In the genomic region with DNA sequence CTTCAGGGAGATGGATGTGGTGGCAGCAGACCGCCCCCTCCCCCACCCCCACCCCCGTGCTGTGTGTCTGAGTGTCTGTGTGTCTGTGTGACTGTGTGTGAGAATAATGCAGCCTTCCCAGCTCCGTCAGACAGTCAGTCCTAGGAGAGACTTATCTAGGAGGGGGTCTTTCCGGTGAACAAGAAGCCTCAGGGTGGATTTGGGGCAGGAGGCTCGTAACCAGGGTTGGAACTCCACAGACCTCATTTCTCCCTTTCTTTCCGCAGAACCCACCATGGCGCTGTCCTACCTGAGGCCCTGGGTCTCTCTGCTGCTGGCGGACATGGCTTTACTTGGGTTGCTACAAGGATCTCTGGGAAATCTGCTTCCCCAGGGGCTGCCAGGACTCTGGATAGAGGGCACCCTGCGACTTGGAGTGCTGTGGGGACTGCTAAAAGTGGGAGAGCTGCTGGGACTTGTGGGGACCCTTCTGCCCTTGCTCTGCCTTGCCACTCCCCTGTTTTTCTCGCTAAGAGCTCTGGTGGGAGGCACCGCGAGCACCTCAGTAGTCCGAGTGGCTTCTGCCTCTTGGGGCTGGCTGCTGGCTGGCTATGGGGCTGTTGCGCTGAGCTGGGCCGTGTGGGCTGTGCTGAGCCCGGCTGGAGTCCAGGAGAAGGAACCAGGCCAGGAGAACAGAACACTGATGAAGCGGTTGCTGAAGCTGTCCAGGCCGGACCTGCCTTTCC, we compare ENCODE assay signal across 8 mouse cellular contexts. TPM values are rescaled to one million over a fixed set of nuclear protein-coding genes. Genes with fewer than 3 reads are reported as not detected.
DNase-seq lines count a peak whose midpoint lies in the region; ATAC-seq lines count a peak whose summit lies in the region.

No protein-coding gene starts in this region.

- H3K4me3 ChIP-seq in embryonic facial prominence, embryonic 11.5 days (ENCODE audit: low read depth, low read length) = peak overlapping the region; percentile 59
- peak overlapping the region; percentile 80 for H3K4me3 ChIP-seq in heart, embryonic 12.5 days
- peak overlapping the region; percentile 69 for H3K4me3 ChIP-seq in limb, embryonic 13.5 days
- peak overlapping the region; percentile 47 for H3K4me3 ChIP-seq in midbrain, embryonic 16.5 days (ENCODE audit: low read depth, low read length)

- no peaks in the 10 kb centered on the region for H3K36me3 ChIP-seq in embryonic facial prominence, embryonic 11.5 days (replicated peaks; ENCODE audit: control insufficient read depth, insufficient read depth, low read depth, low read length)
- H3K36me3 ChIP-seq in heart, embryonic 12.5 days = no peaks in the 10 kb centered on the region
- H3K36me3 ChIP-seq in limb, embryonic 13.5 days = no peaks in the 10 kb centered on the region
- H3K36me3 ChIP-seq in midbrain, embryonic 16.5 days (ENCODE audit: control insufficient read depth, insufficient read depth, low read length) = no peaks in the 10 kb centered on the region

- no peak for ATAC-seq in embryonic facial prominence, embryonic 11.5 days (replicated peaks; ENCODE audit: insufficient number of reproducible peaks, low FRiP score, low TSS enrichment, low read depth)
- no peak for ATAC-seq in heart, embryonic 12.5 days (ENCODE audit: insufficient number of reproducible peaks, low FRiP score)
- no peak for ATAC-seq in limb, embryonic 13.5 days (ENCODE audit: low FRiP score, low read depth)
- ATAC-seq in midbrain, embryonic 16.5 days = no peak

- 15% methylated on average over 18 of the region's 18 CpGs for WGBS in embryonic facial prominence, embryonic 11.5 days
- 13% methylated on average over 18 of the region's 18 CpGs for WGBS in heart, embryonic 12.5 days
- WGBS in limb, embryonic 13.5 days = 16% methylated on average over 18 of the region's 18 CpGs
- 14% methylated on average over 18 of the region's 18 CpGs for WGBS in midbrain, embryonic 16.5 days

- DNase-seq in spleen, postnatal 4 days (ENCODE audit: low spot score in 2 of 2) = peak; percentile 42 to 77
- no peak for DNase-seq in spleen, adult 12 weeks (ENCODE audit: low spot score)
- no peak for DNase-seq in embryonic facial prominence, embryonic 11.5 days (ENCODE audit: low spot score)
- no peak for DNase-seq in c-Kit-positive CD71-positive TER-119-positive erythroid progenitor cells, embryonic 14.5 days (ENCODE audit: low spot score)
- DNase-seq in layer of hippocampus, adult 9-10 months (ENCODE audit: low spot score) = no peak

- no peaks in the 10 kb centered on the region for H3K4me1 ChIP-seq in embryonic facial prominence, embryonic 11.5 days (ENCODE audit: control insufficient read depth, insufficient read depth, low read length)
- H3K4me1 ChIP-seq in heart, embryonic 12.5 days (replicated peaks) = peaks cover 11% of the 10 kb centered on the region
- H3K4me1 ChIP-seq in limb, embryonic 13.5 days = peaks cover 10% of the 10 kb centered on the region; the same call in 1 of the 2 replicates
- H3K4me1 ChIP-seq in midbrain, embryonic 16.5 days (ENCODE audit: control insufficient read depth, insufficient read depth, low read length) = peaks cover 4% of the 10 kb centered on the region

- no peak overlapping the region for H3K27ac ChIP-seq in embryonic facial prominence, embryonic 11.5 days (replicated peaks; ENCODE audit: low read depth, low read length)
- H3K27ac ChIP-seq in heart, embryonic 12.5 days (ENCODE audit: poor library complexity, severe bottlenecking) = no peak overlapping the region
- no peak overlapping the region for H3K27ac ChIP-seq in limb, embryonic 13.5 days
- no peak overlapping the region for H3K27ac ChIP-seq in midbrain, embryonic 16.5 days (ENCODE audit: low read length)

- H3K9me3 ChIP-seq in embryonic facial prominence, embryonic 11.5 days (replicated peaks; ENCODE audit: control insufficient read depth, low read length) = no peaks in the 10 kb centered on the region
- H3K9me3 ChIP-seq in heart, embryonic 12.5 days (replicated peaks) = peaks cover 6% of the 10 kb centered on the region; the same call in 1 of the 2 replicates
- H3K9me3 ChIP-seq in limb, embryonic 13.5 days = peaks cover 5% of the 10 kb centered on the region; the same call in 1 of the 2 replicates
- H3K9me3 ChIP-seq in midbrain, embryonic 16.5 days (replicated peaks; ENCODE audit: control insufficient read depth, low read length, poor library complexity, severe bottlenecking) = no peaks in the 10 kb centered on the region

- H3K27me3 ChIP-seq in embryonic facial prominence, embryonic 11.5 days (ENCODE audit: control insufficient read depth, insufficient read depth, low read length) = peaks cover 29% of the 10 kb centered on the region
- H3K27me3 ChIP-seq in heart, embryonic 12.5 days (replicated peaks) = peaks cover 80% of the 10 kb centered on the region
- H3K27me3 ChIP-seq in limb, embryonic 13.5 days = peaks cover 84% of the 10 kb centered on the region
- H3K27me3 ChIP-seq in midbrain, embryonic 16.5 days (ENCODE audit: control insufficient read depth, insufficient read depth, low read depth, low read length) = peaks cover 22% of the 10 kb centered on the region

- peak overlapping the region; percentile 59 for H3K4me2 ChIP-seq in embryonic facial prominence, embryonic 11.5 days (ENCODE audit: low read depth, low read length)
- H3K4me2 ChIP-seq in heart, embryonic 12.5 days = peak overlapping the region; percentile 97
- peak overlapping the region; percentile 86 for H3K4me2 ChIP-seq in limb, embryonic 13.5 days (replicated peaks)
- H3K4me2 ChIP-seq in midbrain, embryonic 16.5 days (ENCODE audit: low read length) = peak overlapping the region; percentile 72

- H3K9ac ChIP-seq in embryonic facial prominence, embryonic 11.5 days (replicated peaks; ENCODE audit: low read length) = peak overlapping the region; percentile 40
- peak overlapping the region; percentile 73 for H3K9ac ChIP-seq in heart, embryonic 12.5 days
- peak overlapping the region; percentile 76 for H3K9ac ChIP-seq in limb, embryonic 13.5 days
- peak overlapping the region; percentile 59; the same call in 1 of the 2 replicates for H3K9ac ChIP-seq in midbrain, embryonic 16.5 days (ENCODE audit: low read depth, low read length)

RNA-seq across cellular contexts. Expression of a gene that starts 1.9 kb away (rescaled TPM):
- polyA plus RNA-seq in embryonic facial prominence, embryonic 11.5 days (2014; fragmentation: Nextera tagmentation; extraction: Ambion mirVana) = 0.77 and 1.2 TPM in 2 replicates
- polyA plus RNA-seq in heart, embryonic 12.5 days (2016; fragmentation: Nextera tagmentation; extraction: Ambion mirVana) = 1.3 and 1.7 TPM in 2 replicates
- polyA plus RNA-seq in limb, embryonic 13.5 days (2015; fragmentation: Nextera tagmentation; extraction: Ambion mirVana) = 2.0 and 3.1 TPM in 2 replicates
- polyA plus RNA-seq in midbrain, embryonic 16.5 days (2015; fragmentation: Nextera tagmentation; extraction: Ambion mirVana) = 1.5 and 2.3 TPM in 2 replicates

RNA-seq across cellular contexts. Expression of a gene that starts 7.7 kb away (rescaled TPM):
- polyA plus RNA-seq in embryonic facial prominence, embryonic 11.5 days (2014; fragmentation: Nextera tagmentation; extraction: Ambion mirVana) = 1.7 and 2.1 TPM in 2 replicates
- 1.9 and 2.0 TPM in 2 replicates for polyA plus RNA-seq in heart, embryonic 12.5 days (2016; fragmentation: Nextera tagmentation; extraction: Ambion mirVana)
- polyA plus RNA-seq in limb, embryonic 13.5 days (2015; fragmentation: Nextera tagmentation; extraction: Ambion mirVana) = 5.5 and 5.6 TPM in 2 replicates
- polyA plus RNA-seq in midbrain, embryonic 16.5 days (2015; fragmentation: Nextera tagmentation; extraction: Ambion mirVana) = 2.2 and 2.8 TPM in 2 replicates

RNA-seq across cellular contexts. Expression of a gene that starts 17.6 kb away (rescaled TPM):
- polyA plus RNA-seq in embryonic facial prominence, embryonic 11.5 days (2014; fragmentation: Nextera tagmentation; extraction: Ambion mirVana) = 0.67 and 1.1 TPM in 2 replicates
- 0.59 and 0.91 TPM in 2 replicates for polyA plus RNA-seq in heart, embryonic 12.5 days (2016; fragmentation: Nextera tagmentation; extraction: Ambion mirVana)
- polyA plus RNA-seq in limb, embryonic 13.5 days (2015; fragmentation: Nextera tagmentation; extraction: Ambion mirVana) = 2.7 and 3.6 TPM in 2 replicates
- polyA plus RNA-seq in midbrain, embryonic 16.5 days (2015; fragmentation: Nextera tagmentation; extraction: Ambion mirVana) = 1.1 and 1.7 TPM in 2 replicates

RNA-seq across cellular contexts. Expression of a gene that starts 17.8 kb away (rescaled TPM):
- polyA plus RNA-seq in embryonic facial prominence, embryonic 11.5 days (2014; fragmentation: Nextera tagmentation; extraction: Ambion mirVana) = 2.3 and 2.6 TPM in 2 replicates
- polyA plus RNA-seq in heart, embryonic 12.5 days (2016; fragmentation: Nextera tagmentation; extraction: Ambion mirVana) = 1.1 TPM in 2 replicates
- polyA plus RNA-seq in limb, embryonic 13.5 days (2015; fragmentation: Nextera tagmentation; extraction: Ambion mirVana) = 8.0 and 8.4 TPM in 2 replicates
- 2.4 and 4.5 TPM in 2 replicates for polyA plus RNA-seq in midbrain, embryonic 16.5 days (2015; fragmentation: Nextera tagmentation; extraction: Ambion mirVana)

RNA-seq across cellular contexts. Expression of a gene that starts 33.5 kb away (rescaled TPM):
- polyA plus RNA-seq in embryonic facial prominence, embryonic 11.5 days (2014; fragmentation: Nextera tagmentation; extraction: Ambion mirVana) = not detected in 2 replicates
- 0.15 TPM in 1 of 2 replicates, not detected in the other for polyA plus RNA-seq in heart, embryonic 12.5 days (2016; fragmentation: Nextera tagmentation; extraction: Ambion mirVana)
- polyA plus RNA-seq in limb, embryonic 13.5 days (2015; fragmentation: Nextera tagmentation; extraction: Ambion mirVana) = not detected in 2 replicates
- 0.40 TPM in 1 of 2 replicates, not detected in the other for polyA plus RNA-seq in midbrain, embryonic 16.5 days (2015; fragmentation: Nextera tagmentation; extraction: Ambion mirVana)

Comparison
In these comparisons a context has a peak if more than half of its experiments do, and no peak if none do; other contexts are left out.
1. DNase-seq: peak in spleen, postnatal 4 days (2 of 2); none in spleen, adult 12 weeks (single experiment), embryonic facial prominence, embryonic 11.5 days (single experiment), c-Kit-positive CD71-positive TER-119-positive erythroid progenitor cells, embryonic 14.5 days (single experiment) and layer of hippocampus, adult 9-10 months (single experiment).
2. Peak in every context shown above with its lines, with median percentiles within 50 percentile points of each other: H3K4me2 ChIP-seq, H3K4me3 ChIP-seq and H3K9ac ChIP-seq.